Mouse (Mus musculus) lung, postnatal 0 days (tissue): Measurements from ENCODE around the gene Trappc11.

Experiments
- CTCF ChIP-seq: IDR thresholded peaks from 2 replicates; pipeline ENCODE4 v1.5.1; 2016; ENCODE audit warnings: antibody characterized with exemption, mild to moderate bottlenecking
- EP300 ChIP-seq: IDR thresholded peaks from 2 replicates; pipeline ENCODE4 v1.6.1; 2016; ENCODE audit warnings: antibody characterized with exemption, mild to moderate bottlenecking, control low read depth

GRCm38 (mm10) chr8:47502546-47502945 is 30.7 kb downstream of the Trappc11 start:
- TF ChIP-seq CTCF (no peak), EP300 (no peak)
